Mouse (Mus musculus) A20 (cell line): ENCODE data around the gene Prcp.
A peak's percentile ranks its signal among the peaks of the same experiment; 100 is the strongest.

Source experiments
- DNase-seq: peaks from one replicate; pipeline ENCODE4 v3.0.0-alpha.2; 2011; ENCODE audit warnings: low read depth, low spot score

Prcp gene

GRCm38 (mm10) chr7:92874116-92874675 is at the start of gene Prcp, which contains the start of gene Ddias:
Gene Prcp (plus strand): TSS chr7:92874470.
Gene Ddias (minus strand): TSS chr7:92874247.
- DNase-seq = peak; percentile 99

GRCm38 (mm10) chr7:92826248-92826647 is 48.0 kb upstream of the Prcp start:
- DNase-seq = no peak

GRCm38 (mm10) chr7:92827981-92828380 is 46.3 kb upstream of the Prcp start:
- DNase-seq = peak; percentile 47

- no peak for DNase-seq
These were observed 41.9 kb upstream of the Prcp start for GRCm38 (mm10) chr7:92832395-92832794.

GRCm38 (mm10) chr7:92834391-92834790 is 39.9 kb upstream of the Prcp start:
- DNase-seq = no peak

- DNase-seq = no peak
These were observed 37.8 kb upstream of the Prcp start for GRCm38 (mm10) chr7:92836447-92836846.

- no peak for DNase-seq
These were observed 37.0 kb upstream of the Prcp start for GRCm38 (mm10) chr7:92837226-92837625.

GRCm38 (mm10) chr7:92837907-92838306 is 36.4 kb upstream of the Prcp start:
- peak; percentile 46 for DNase-seq

- DNase-seq = no peak
These were observed 32.0 kb upstream of the Prcp start for GRCm38 (mm10) chr7:92842254-92842653.

GRCm38 (mm10) chr7:92848246-92848645 is 26.0 kb upstream of the Prcp start:
- DNase-seq = no peak

- DNase-seq = peak; percentile 83
These were observed 7.7 kb upstream of the Prcp start for GRCm38 (mm10) chr7:92866526-92866925.

GRCm38 (mm10) chr7:92870161-92870560 is 4.1 kb upstream of the Prcp start:
- peak; percentile 67 for DNase-seq

- no peak for DNase-seq
These were observed 2.7 kb upstream of the Prcp start for GRCm38 (mm10) chr7:92871596-92871995.

GRCm38 (mm10) chr7:92874761-92875408 is 615 bp downstream of the Prcp start:
- peak; percentile 100 for DNase-seq

GRCm38 (mm10) chr7:92876066-92876465 is 1.8 kb downstream of the Prcp start:
- peak; percentile 81 for DNase-seq

- peak; percentile 83 for DNase-seq
These were observed 2.3 kb downstream of the Prcp start for GRCm38 (mm10) chr7:92876538-92876937.

- DNase-seq = peak; percentile 96
These were observed 4.5 kb downstream of the Prcp start for GRCm38 (mm10) chr7:92878575-92879285.

- no peak for DNase-seq
These were observed 9.8 kb downstream of the Prcp start for GRCm38 (mm10) chr7:92883850-92884716.

- DNase-seq = no peak
These were observed 10.9 kb downstream of the Prcp start for GRCm38 (mm10) chr7:92884998-92885660.

GRCm38 (mm10) chr7:92886801-92887200 is 12.5 kb downstream of the Prcp start:
- no peak for DNase-seq

- no peak for DNase-seq
These were observed 13.0 kb downstream of the Prcp start for GRCm38 (mm10) chr7:92887230-92887629.
